Mouse (Mus musculus) heart, postnatal 0 days (tissue): Measurements from ENCODE around the gene Drg1. TPM values are rescaled to one million over a fixed set of nuclear protein-coding genes. Genes with fewer than 3 reads are reported as not detected.

ENCODE experiments used
- ATAC-seq: fragments of 200-750 bp; cut with Nextera tagmentation; 2 replicates; pipeline ENCODE4 v1.8.0; 2017; ENCODE audit warnings: low read depth, moderate number of reproducible peaks, moderate library complexity; ENCODE audit not compliant: insufficient read depth
- DNase-seq: peaks from one replicate; pipeline ENCODE4 v3.0.0-alpha.2; 2016; ENCODE audit warnings: low spot score
- H3K27ac ChIP-seq: fragments of 300-500 bp; sonication (generic); 2 replicates; pipeline ENCODE4 v1.5.1; 2014; ENCODE audit warnings: low read depth, mild to moderate bottlenecking
- H3K27me3 ChIP-seq: fragments of 300-500 bp; sonication (generic); 2 replicates; pipeline ENCODE4 v1.6.1; 2014; ENCODE audit warnings: low read length, mixed read lengths; ENCODE audit not compliant: control insufficient read depth, insufficient read depth
- H3K36me3 ChIP-seq: fragments of 300-500 bp; sonication (generic); replicated peaks from 2 replicates; pipeline ENCODE4 v1.6.1; 2014; ENCODE audit warnings: low read length, mixed read lengths; ENCODE audit not compliant: control insufficient read depth, insufficient read depth
- H3K4me1 ChIP-seq: fragments of 300-500 bp; sonication (generic); 2 replicates; pipeline ENCODE4 v1.6.1; 2014; ENCODE audit warnings: antibody characterized with exemption; ENCODE audit not compliant: control insufficient read depth, insufficient read depth
- H3K4me2 ChIP-seq: fragments of 300-500 bp; sonication (generic); 2 replicates; pipeline ENCODE4 v1.6.1; 2014; ENCODE audit warnings: low read depth, mild to moderate bottlenecking, low read length, moderate library complexity
- H3K4me3 ChIP-seq: fragments of 300-500 bp; sonication (generic); 2 replicates; pipeline ENCODE4 v1.5.1; 2014; ENCODE audit warnings: low read depth, low read length
- H3K9ac ChIP-seq: fragments of 300-500 bp; sonication (generic); replicated peaks from 2 replicates; pipeline ENCODE4 v1.6.1; 2014; ENCODE audit warnings: low read depth, low read length, mixed read lengths
- H3K9me3 ChIP-seq: fragments of 300-500 bp; sonication (generic); replicated peaks from 2 replicates; pipeline ENCODE4 v1.6.1; 2016; ENCODE audit warnings: low read length; ENCODE audit not compliant: control insufficient read depth
- CTCF ChIP-seq: IDR thresholded peaks from 2 replicates; pipeline ENCODE4 v1.5.1; 2016; ENCODE audit warnings: antibody characterized with exemption, control low read depth, low read depth
- EP300 ChIP-seq: IDR thresholded peaks from 2 replicates; pipeline ENCODE4 v1.6.1; 2016; ENCODE audit warnings: antibody characterized with exemption, low read depth
- WGBS: fragments of 180-500 bp; shearing (Covaris S2); extraction: QIAGEN DNeasy Blood & Tissue Kit; methylation state at CpG from one replicate; pipeline ENCODE4 v1.1.7; 2014; 5-methylcytosine and 5-hydroxymethylcytosine counted together
- polyA plus RNA-seq: library from polyadenylated mRNA; unstranded; fragments of >200 nt; fragmentation: Nextera tagmentation; extraction: Ambion mirVana; gene quantifications from 2 replicates; pipeline ENCODE4 v1.2.1, GENCODE M21; 2015
- total RNA-seq: library from RNA; depleted of rRNA; stranded (reverse); fragments of >200 nt; gene quantifications from 2 replicates; pipeline ENCODE4 v1.2.3, GENCODE M21; 2014; ENCODE audit warnings: low replicate concordance; rRNA removed

The Drg1 gene
- 52.8 and 55.1 TPM in 2 replicates for total RNA-seq
- 128 and 134 TPM in 2 replicates for polyA plus RNA-seq

DNA sequence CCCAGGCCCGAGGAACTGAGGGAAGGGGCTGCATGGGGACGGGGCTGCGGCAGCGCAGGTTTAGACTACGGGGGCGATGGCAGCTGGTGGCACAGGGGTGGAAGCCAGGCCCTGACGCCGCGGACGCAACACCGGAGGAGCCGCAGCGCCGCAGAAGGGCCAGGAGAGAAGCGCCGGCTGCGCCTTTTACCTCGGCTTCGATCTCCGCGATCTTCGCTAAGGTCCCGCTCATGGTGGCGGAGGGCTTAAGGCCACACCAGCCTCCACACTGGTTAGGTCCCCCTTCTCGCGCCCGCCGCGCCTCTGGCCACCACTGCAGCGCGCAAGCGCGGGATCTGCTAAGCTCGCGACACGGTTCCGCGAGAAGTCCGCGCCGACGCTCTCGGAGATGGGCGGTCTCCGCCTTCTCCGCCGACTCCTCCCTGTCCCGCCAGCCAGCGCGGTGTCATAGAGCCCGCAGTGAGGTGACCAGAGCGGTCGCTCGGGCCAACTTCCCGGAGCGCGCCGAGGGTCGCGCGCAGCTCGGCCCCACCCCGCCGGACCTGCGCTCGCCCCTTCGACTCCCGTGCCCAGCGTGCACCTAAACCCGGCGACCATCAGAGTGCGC is at the start of gene Drg1:
Drg1 (minus strand) TSS at position 337 of the 607 bp plus-strand sequence.
- peak within 1 kb of the TSS; percentile 98 for H3K9ac ChIP-seq
- TF ChIP-seq EP300 (no peak; the same call in 1 of the 2 replicates), CTCF (no peak)
- peak within 1 kb of the TSS; percentile 93 for H3K27ac ChIP-seq
- DNase-seq (peak; percentile 99), ATAC-seq (peak; percentile 99)
- H3K4me2 ChIP-seq = peak within 1 kb of the TSS; percentile 82
- peaks cover 29% of the 10 kb centered on the region for H3K36me3 ChIP-seq
- H3K4me3 ChIP-seq = peak within 1 kb of the TSS; percentile 96
- no peaks in the 10 kb centered on the region for H3K27me3 ChIP-seq
- H3K4me1 ChIP-seq = peaks cover 11% of the 10 kb centered on the region
- no peaks in the 10 kb centered on the region for H3K9me3 ChIP-seq
- under 1% methylated on average over 64 of the region's 72 CpGs for WGBS

DNA sequence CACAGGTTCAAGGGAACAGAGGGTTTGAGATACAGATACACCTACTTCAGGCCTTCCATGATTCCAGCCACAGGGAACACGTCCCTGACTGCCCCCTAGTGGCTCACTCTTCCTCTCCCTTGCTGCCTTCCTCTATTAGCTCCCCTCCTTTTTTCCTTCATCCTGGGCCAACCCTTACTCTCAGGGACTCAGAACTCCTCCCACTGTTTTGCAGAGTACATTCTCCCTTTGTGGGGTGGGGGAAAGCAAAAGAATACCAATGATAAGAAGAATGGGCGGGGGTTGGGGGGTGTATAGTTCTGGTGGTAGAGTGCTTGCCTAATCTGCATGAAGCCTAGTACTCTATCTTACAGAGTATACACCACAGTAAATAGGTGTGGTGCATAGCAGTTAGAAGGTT is 47.9 kb upstream of the Drg1 start:
- no peak overlapping the region for H3K4me3 ChIP-seq
- no peaks in the 10 kb centered on the region for H3K27me3 ChIP-seq
- ATAC-seq = peak; percentile 83
- 0 out of 2 replicates have a peak, but pooled peaks cover 4% of the 10 kb centered on the region for H3K4me1 ChIP-seq
- 35% methylated on average over 2 of the region's 2 CpGs for WGBS
- H3K4me2 ChIP-seq = no peak overlapping the region
- TF ChIP-seq EP300 = no peak
- TF ChIP-seq CTCF = peak; percentile 75
- H3K9me3 ChIP-seq = no peaks in the 10 kb centered on the region
- peaks cover 29% of the 10 kb centered on the region for H3K36me3 ChIP-seq
- peak; percentile 67 for DNase-seq
- no peak overlapping the region for H3K27ac ChIP-seq
- H3K9ac ChIP-seq = no peak overlapping the region

- no peak overlapping the region for H3K4me3 ChIP-seq
- H3K27me3 ChIP-seq = no peaks in the 10 kb centered on the region
- no peak for TF ChIP-seq EP300
- TF ChIP-seq CTCF = no peak
- H3K9me3 ChIP-seq = no peaks in the 10 kb centered on the region
- H3K36me3 ChIP-seq = peaks cover 37% of the 10 kb centered on the region
- H3K4me1 ChIP-seq = 0 out of 2 replicates have a peak, but pooled peaks cover 4% of the 10 kb centered on the region
- H3K9ac ChIP-seq = no peak overlapping the region
- 77% methylated on average over 1 of the region's 1 CpGs for WGBS
- DNase-seq = no peak
- no peak overlapping the region for H3K4me2 ChIP-seq
- no peak for ATAC-seq
- no peak overlapping the region for H3K27ac ChIP-seq
Measured at GRCm38 (mm10) chr11:3313294-3313693, 47.1 kb upstream of the Drg1 start.

DNA sequence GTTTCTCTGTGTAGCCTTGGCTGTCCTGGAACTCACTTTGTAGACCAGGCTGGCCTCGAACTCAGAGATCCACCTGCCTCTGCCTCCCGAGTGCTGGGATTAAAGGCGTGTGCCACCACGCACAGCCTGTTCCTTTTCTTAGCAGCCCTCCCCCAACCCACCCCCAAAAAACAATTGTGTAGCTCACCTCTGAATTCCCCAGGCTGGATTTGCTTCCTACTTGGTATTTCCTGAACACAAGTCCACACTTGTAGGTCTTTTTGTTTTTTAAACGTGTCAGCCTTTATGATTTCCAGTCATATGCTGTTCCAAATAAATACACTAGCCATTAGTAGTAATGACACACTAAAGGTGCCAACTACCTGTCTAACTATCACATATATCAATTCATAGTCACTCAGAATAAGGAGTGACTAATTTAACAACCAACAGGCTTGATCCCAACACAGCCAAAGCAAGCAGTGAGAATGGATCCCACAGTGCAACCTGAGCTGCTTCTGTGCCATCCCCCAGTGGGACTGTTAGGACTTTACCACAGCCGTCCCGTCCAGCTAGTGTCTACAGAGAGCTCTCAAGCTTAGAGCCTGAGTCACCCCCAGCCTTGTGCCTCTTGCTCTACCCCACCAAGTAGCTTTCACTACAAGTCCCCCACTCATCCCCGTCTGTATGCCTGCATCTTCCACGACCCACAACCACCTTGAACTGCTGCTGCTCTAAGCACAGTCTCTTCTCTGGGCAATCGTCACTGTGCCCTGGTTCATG is 45.6 kb upstream of the Drg1 start:
- no peak overlapping the region for H3K4me2 ChIP-seq
- DNase-seq (no peak), ATAC-seq (no peak)
- 83% methylated on average over 9 of the region's 10 CpGs for WGBS
- no peaks in the 10 kb centered on the region for H3K9me3 ChIP-seq
- no peaks in the 10 kb centered on the region for H3K27me3 ChIP-seq
- H3K9ac ChIP-seq = no peak overlapping the region
- peaks cover 53% of the 10 kb centered on the region for H3K36me3 ChIP-seq
- no peak for TF ChIP-seq CTCF
- no peak for TF ChIP-seq EP300
- 0 out of 2 replicates have a peak, but pooled peaks cover 4% of the 10 kb centered on the region for H3K4me1 ChIP-seq
- no peak overlapping the region for H3K4me3 ChIP-seq
- peak overlapping the region; percentile 57; the same call in 1 of the 2 replicates for H3K27ac ChIP-seq

- Histone ChIP-seq H3K4me1 (0 out of 2 replicates have a peak, but pooled peaks cover 4% of the 10 kb centered on the region), H3K27ac (peak overlapping the region; percentile 57; the same call in 1 of the 2 replicates), H3K9ac (no peak overlapping the region), H3K36me3 (peaks cover 60% of the 10 kb centered on the region), H3K4me2 (no peak overlapping the region), H3K27me3 (no peaks in the 10 kb centered on the region), H3K4me3 (no peak overlapping the region), H3K9me3 (no peaks in the 10 kb centered on the region)
- ATAC-seq = no peak
- no peak for TF ChIP-seq EP300
- TF ChIP-seq CTCF = no peak
- DNase-seq = no peak
- 74% methylated on average over 10 of the region's 10 CpGs for WGBS
Measured at GRCm38 (mm10) chr11:3310789-3311585, 44.8 kb upstream of the Drg1 start.
